Mouse (Mus musculus): ENCODE data around the gene Prickle3. TPM values are rescaled to one million over a fixed set of nuclear protein-coding genes. Genes with fewer than 3 reads are reported as not detected.

Gene Prickle3
- total and polyA plus RNA-seq, 3 experiments, result 0.04 to 0.16 TPM; not detected in 1

- no peak for ATAC-seq (ENCODE audit: extremely low read depth, insufficient number of reproducible peaks, low FRiP score, poor library complexity, severe bottlenecking)
- Histone ChIP-seq H3K4me1 (ENCODE audit: insufficient read depth, low read depth, low read length) (peaks cover 9% of the 10 kb centered on the region), H3K4me3 (ENCODE audit: low read depth, low read length) (no peak overlapping the region; the same call in 1 of the 2 replicates), H3K27me3 (ENCODE audit: insufficient read depth, low read length) (peaks cover 31% of the 10 kb centered on the region; the same call in 1 of the 2 replicates), H3K36me3 (replicated peaks) (no peaks in the 10 kb centered on the region), H3K9me3 (replicated peaks) (no peaks in the 10 kb centered on the region)
- no peak for DNase-seq (ENCODE audit: low spot score)
- TF ChIP-seq GATA1 (IDR thresholded peaks at IDR 0.05; ENCODE audit: borderline replicate concordance, low read length), result no peak
- TF ChIP-seq GATA2 (IDR thresholded peaks at IDR 0.05; ENCODE audit: borderline replicate concordance, low read depth, low read length), result no peak
- TF ChIP-seq CTCF (IDR thresholded peaks at IDR 0.05; ENCODE audit: low read depth, low read length), result no peak
- no peak for TF ChIP-seq POLR2AphosphoS5 (IDR thresholded peaks at IDR 0.05; ENCODE audit: insufficient replicate concordance, low read depth, low read length)
- TF ChIP-seq TAL1 (conservative IDR thresholded peaks at IDR 0.05; ENCODE audit: low read depth, low read length), result no peak
These were observed 1.9 kb downstream of the Prickle3 start for GRCm38 (mm10) chrX:7658785-7659589.

DNA sequence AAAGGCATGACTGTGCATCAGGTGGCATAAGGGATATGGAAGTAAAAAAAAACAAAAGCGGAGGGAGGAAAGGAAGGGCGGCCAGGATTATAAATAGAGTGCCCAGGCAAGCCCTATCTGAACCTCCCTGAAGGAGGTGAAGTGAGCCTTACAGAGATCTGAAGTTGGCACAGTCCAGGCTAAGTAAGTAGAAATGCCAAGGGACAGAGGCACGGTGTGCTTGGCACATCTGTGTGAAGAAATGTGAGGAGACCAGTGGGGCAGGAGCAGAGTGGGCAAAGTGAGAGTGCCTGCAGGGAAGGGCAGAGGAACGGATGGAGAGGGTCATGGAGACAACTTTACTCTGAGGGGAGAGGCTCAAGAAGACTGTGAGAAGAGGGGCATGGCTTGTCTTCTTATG is 4.0 kb downstream of the Prickle3 start:
- peaks cover 31% of the 10 kb centered on the region; the same call in 1 of the 2 replicates for H3K27me3 ChIP-seq (ENCODE audit: insufficient read depth, low read length)
- H3K4me3 ChIP-seq (ENCODE audit: low read depth, low read length), result no peak overlapping the region
- ATAC-seq (ENCODE audit: extremely low read depth, insufficient number of reproducible peaks, low FRiP score, poor library complexity, severe bottlenecking) (no peak), DNase-seq (ENCODE audit: low spot score) (no peak)
- no peaks in the 10 kb centered on the region for H3K9me3 ChIP-seq (replicated peaks)
- TF ChIP-seq GATA1 (IDR thresholded peaks at IDR 0.05; ENCODE audit: borderline replicate concordance, low read length), result no peak
- TF ChIP-seq POLR2AphosphoS5 (IDR thresholded peaks at IDR 0.05; ENCODE audit: insufficient replicate concordance, low read depth, low read length), result no peak
- TF ChIP-seq TAL1 (conservative IDR thresholded peaks at IDR 0.05; ENCODE audit: low read depth, low read length), result no peak
- no peak for TF ChIP-seq CTCF (IDR thresholded peaks at IDR 0.05; ENCODE audit: low read depth, low read length)
- no peak for TF ChIP-seq GATA2 (IDR thresholded peaks at IDR 0.05; ENCODE audit: borderline replicate concordance, low read depth, low read length)
- peaks cover 7% of the 10 kb centered on the region for H3K36me3 ChIP-seq (replicated peaks)
- peaks cover 9% of the 10 kb centered on the region for H3K4me1 ChIP-seq (ENCODE audit: insufficient read depth, low read depth, low read length)

- Histone ChIP-seq H3K27me3 (ENCODE audit: insufficient read depth, low read length) (peaks cover 21% of the 10 kb centered on the region; the same call in 1 of the 2 replicates), H3K36me3 (replicated peaks) (peaks cover 22% of the 10 kb centered on the region), H3K9me3 (replicated peaks) (no peaks in the 10 kb centered on the region), H3K4me1 (ENCODE audit: insufficient read depth, low read depth, low read length) (peaks cover 9% of the 10 kb centered on the region), H3K4me3 (ENCODE audit: low read depth, low read length) (no peak overlapping the region)
- ATAC-seq (ENCODE audit: extremely low read depth, insufficient number of reproducible peaks, low FRiP score, poor library complexity, severe bottlenecking) (no peak), DNase-seq (ENCODE audit: low spot score) (no peak)
- TF ChIP-seq GATA1 (IDR thresholded peaks at IDR 0.05; ENCODE audit: borderline replicate concordance, low read length), result no peak
- TF ChIP-seq POLR2AphosphoS5 (IDR thresholded peaks at IDR 0.05; ENCODE audit: insufficient replicate concordance, low read depth, low read length), result no peak
- no peak for TF ChIP-seq CTCF (IDR thresholded peaks at IDR 0.05; ENCODE audit: low read depth, low read length)
- no peak for TF ChIP-seq GATA2 (IDR thresholded peaks at IDR 0.05; ENCODE audit: borderline replicate concordance, low read depth, low read length)
- no peak for TF ChIP-seq TAL1 (conservative IDR thresholded peaks at IDR 0.05; ENCODE audit: low read depth, low read length)
These were observed 5.9 kb downstream of the Prickle3 start for GRCm38 (mm10) chrX:7662936-7663335.

GRCm38 (mm10) chrX:7664791-7665190 is 7.7 kb downstream of the Prickle3 start:
- TF ChIP-seq TAL1 (conservative IDR thresholded peaks at IDR 0.05; ENCODE audit: low read depth, low read length) (no peak), POLR2AphosphoS5 (IDR thresholded peaks at IDR 0.05; ENCODE audit: insufficient replicate concordance, low read depth, low read length) (no peak), GATA1 (IDR thresholded peaks at IDR 0.05; ENCODE audit: borderline replicate concordance, low read length) (no peak), GATA2 (IDR thresholded peaks at IDR 0.05; ENCODE audit: borderline replicate concordance, low read depth, low read length) (no peak), CTCF (IDR thresholded peaks at IDR 0.05; ENCODE audit: low read depth, low read length) (no peak)
- DNase-seq (ENCODE audit: low spot score), result no peak
- Histone ChIP-seq H3K4me1 (ENCODE audit: insufficient read depth, low read depth, low read length) (no peaks in the 10 kb centered on the region), H3K9me3 (replicated peaks) (no peaks in the 10 kb centered on the region), H3K36me3 (replicated peaks) (peaks cover 35% of the 10 kb centered on the region), H3K4me3 (ENCODE audit: low read depth, low read length) (no peak overlapping the region), H3K27me3 (ENCODE audit: insufficient read depth, low read length) (peaks cover 9% of the 10 kb centered on the region; the same call in 1 of the 2 replicates)
- ATAC-seq (ENCODE audit: extremely low read depth, insufficient number of reproducible peaks, low FRiP score, poor library complexity, severe bottlenecking), result no peak

GRCm38 (mm10) chrX:7665739-7666502 is 8.9 kb downstream of the Prickle3 start:
- DNase-seq (ENCODE audit: low spot score) (no peak), ATAC-seq (ENCODE audit: extremely low read depth, insufficient number of reproducible peaks, low FRiP score, poor library complexity, severe bottlenecking) (no peak)
- Histone ChIP-seq H3K4me1 (ENCODE audit: insufficient read depth, low read depth, low read length) (peaks cover 9% of the 10 kb centered on the region), H3K36me3 (replicated peaks) (peaks cover 35% of the 10 kb centered on the region), H3K4me3 (ENCODE audit: low read depth, low read length) (no peak overlapping the region), H3K27me3 (ENCODE audit: insufficient read depth, low read length) (peaks cover 9% of the 10 kb centered on the region; the same call in 1 of the 2 replicates), H3K9me3 (replicated peaks) (no peaks in the 10 kb centered on the region)
- TF ChIP-seq CTCF (IDR thresholded peaks at IDR 0.05; ENCODE audit: low read depth, low read length), result no peak
- no peak for TF ChIP-seq TAL1 (conservative IDR thresholded peaks at IDR 0.05; ENCODE audit: low read depth, low read length)
- TF ChIP-seq POLR2AphosphoS5 (IDR thresholded peaks at IDR 0.05; ENCODE audit: insufficient replicate concordance, low read depth, low read length), result no peak
- TF ChIP-seq GATA1 (IDR thresholded peaks at IDR 0.05; ENCODE audit: borderline replicate concordance, low read length), result no peak
- TF ChIP-seq GATA2 (IDR thresholded peaks at IDR 0.05; ENCODE audit: borderline replicate concordance, low read depth, low read length), result no peak
